In genomic region chr8:26813198-26813815, GRCm38 (mm10) we compare ENCODE assay signal across 12 mouse cellular contexts.
A peak's percentile ranks its signal among the peaks of the same experiment; 100 is the strongest.
DNase-seq lines count a peak whose midpoint lies in the region; ATAC-seq and TF ChIP-seq lines count a peak whose summit lies in the region.
"Had no signal": no experiment of that assay in that cellular context is flagged by ENCODE, and none has a peak within 500 bp of the region (broad histone marks: within the 10 kb centered on the region; RNA-seq: fewer than 3 reads in every experiment).

No protein-coding gene starts in this region.

- peak overlapping the region; percentile 21; the same call in 1 of the 2 replicates for H3K4me2 ChIP-seq in heart, embryonic 14.5 days (ENCODE audit: low read length)
- H3K4me2 ChIP-seq in CH12.LX (ENCODE audit: insufficient read depth, low read depth, poor library complexity, severe bottlenecking): no peak overlapping the region
- H3K4me2 ChIP-seq: forebrain, embryonic 15.5 days; neural tube, embryonic 15.5 days had no signal

- peak; percentile 71; the same call in 1 of the 2 replicates for ATAC-seq in heart, embryonic 14.5 days (ENCODE audit: insufficient number of reproducible peaks, insufficient read depth, low FRiP score, low read depth)
- ATAC-seq: forebrain, embryonic 15.5 days; midbrain, embryonic 16.5 days had no signal

- in situ Hi-C loops in CH12.LX (cut with MboI; ENCODE audit: low pct_ligation_motif_present, low pct_unique_long_range_greater_than_20kb, low sequenced_read_pairs): no loop called here

- peaks cover 11% of the 10 kb centered on the region for H3K27me3 ChIP-seq in heart, embryonic 14.5 days (ENCODE audit: control insufficient read depth, insufficient read depth, low read length)
- no peaks in the 10 kb centered on the region for H3K27me3 ChIP-seq in CH12.LX (replicated peaks)
- H3K27me3 ChIP-seq: forebrain, embryonic 15.5 days had no signal

- intact Hi-C loops in heart, postnatal 36 days (cut with DNase I): no loop called here

- no peak for TF ChIP-seq RAD21 in CH12.LX (IDR thresholded peaks at IDR 0.05; ENCODE audit: low read depth, low read length)

- H3K4me1 ChIP-seq in heart, embryonic 14.5 days (ENCODE audit: control insufficient read depth in 2 of 2, insufficient read depth in 2 of 2, low read length in 2 of 2): peaks cover 18 to 19% of the 10 kb centered on the region in 2 experiments
- H3K4me1 ChIP-seq in CH12.LX (ENCODE audit: control insufficient read depth in 1 of 2, insufficient read depth in 2 of 2): peaks cover 12 to 17% of the 10 kb centered on the region in 2 experiments

- H3K9ac ChIP-seq in heart, embryonic 14.5 days (ENCODE audit: low read length): no peak overlapping the region
- no peak overlapping the region for H3K9ac ChIP-seq in CH12.LX (ENCODE audit: insufficient read depth, low read depth)
- H3K9ac ChIP-seq: forebrain, embryonic 15.5 days; neural tube, embryonic 15.5 days had no signal

- TF ChIP-seq POLR2A in CH12.LX (IDR thresholded peaks at IDR 0.05; ENCODE audit: low read depth, low read length): no peak

- no peak overlapping the region for H3K27ac ChIP-seq in heart, embryonic 14.5 days (replicated peaks in 1 of 2; ENCODE audit: control insufficient read depth in 1 of 2, insufficient read depth in 1 of 2, low read depth in 2 of 2, low read length in 2 of 2)
- H3K27ac ChIP-seq in CH12.LX (ENCODE audit: insufficient read depth, low read depth): no peak overlapping the region
- H3K27ac ChIP-seq: forebrain, embryonic 15.5 days; neural tube, embryonic 15.5 days had no signal

- TF ChIP-seq CTCF in CH12.LX (conservative IDR thresholded peaks at IDR 0.05 in 1 of 2, IDR thresholded peaks at IDR 0.05 in 1 of 2; ENCODE audit: low read depth in 2 of 2, low read length in 2 of 2): no peak

- no peak for TF ChIP-seq EP300 in CH12.LX (IDR thresholded peaks at IDR 0.05; ENCODE audit: low read length)

- dilution Hi-C loops in CH12.LX (cut with MboI; ENCODE audit: extremely low pct_ligation_motif_present, extremely low pct_unique_long_range_greater_than_20kb, low sequenced_read_pairs): no loop called here

- no peaks in the 10 kb centered on the region for H3K79me2 ChIP-seq in CH12.LX (replicated peaks; ENCODE audit: control insufficient read depth, extremely low read depth, insufficient read depth, poor library complexity, severe bottlenecking)

- no peak for DNase-seq in heart, postnatal 36 days
- DNase-seq in 3134 (ENCODE audit: extremely low read depth, insufficient read length, low spot score): peak; percentile 75
- peak; percentile 14 for DNase-seq in CH12.LX (ENCODE audit: extremely low read depth)
- peak; percentile 81 for DNase-seq in adrenal gland, postnatal 14 days
- DNase-seq in ovary, postnatal 10 days (ENCODE audit: low spot score): no peak
- no peak for DNase-seq in kidney, adult 18-20 months
- DNase-seq: cerebellum, adult 11 months; gastrocnemius, postnatal 10 days had no signal

- no peak overlapping the region for H3K4me3 ChIP-seq in heart, embryonic 14.5 days (ENCODE audit: control insufficient read depth in 1 of 2, insufficient read depth in 1 of 2, low read depth in 1 of 2, low read length in 2 of 2)
- no peak overlapping the region for H3K4me3 ChIP-seq in CH12.LX (replicated peaks in 1 of 3; ENCODE audit: low read depth in 2 of 3, low read length in 2 of 3, poor library complexity in 1 of 3)
- H3K4me3 ChIP-seq: forebrain, embryonic 15.5 days; neural tube, embryonic 15.5 days had no signal

- no peaks in the 10 kb centered on the region for H3K36me3 ChIP-seq in heart, embryonic 14.5 days (ENCODE audit: control insufficient read depth, insufficient read depth, low read length)
- H3K36me3 ChIP-seq in CH12.LX (replicated peaks in 1 of 2; ENCODE audit: control insufficient read depth in 1 of 2, insufficient read depth in 1 of 2, low read length in 1 of 2): no peaks in the 10 kb centered on the region
- H3K36me3 ChIP-seq: forebrain, embryonic 15.5 days; neural tube, embryonic 15.5 days had no signal

- H3K9me3 ChIP-seq in heart, embryonic 14.5 days (ENCODE audit: control insufficient read depth, low read length): no peaks in the 10 kb centered on the region
- H3K9me3 ChIP-seq in CH12.LX (replicated peaks; ENCODE audit: low read length): no peaks in the 10 kb centered on the region
- H3K9me3 ChIP-seq: forebrain, embryonic 15.5 days; neural tube, embryonic 15.5 days had no signal

- 23% methylated on average over 9 of the region's 9 CpGs for WGBS in heart, embryonic 14.5 days

TF ChIP-seq in CH12.LX, 34 proteins besides CTCF, POLR2A, EP300 and RAD21:
- no peak for TF ChIP-seq HCFC1 (IDR thresholded peaks at IDR 0.05; ENCODE audit: low read depth, low read length)
- no peak for TF ChIP-seq IRF4 (IDR thresholded peaks at IDR 0.05; ENCODE audit: low read depth, low read length)
- no peak for TF ChIP-seq SIN3A (IDR thresholded peaks at IDR 0.05; ENCODE audit: low read length)
- no peak for TF ChIP-seq NRF1 (IDR thresholded peaks at IDR 0.05; ENCODE audit: low read depth, low read length)
- no peak for TF ChIP-seq MAFK (IDR thresholded peaks at IDR 0.05; ENCODE audit: insufficient replicate concordance, low read length)
- TF ChIP-seq KAT2A (IDR thresholded peaks at IDR 0.05; ENCODE audit: insufficient replicate concordance, low read length): no peak
- TF ChIP-seq NELFE (IDR thresholded peaks at IDR 0.05; ENCODE audit: low read depth, low read length): no peak
- no peak for TF ChIP-seq ELF1 (IDR thresholded peaks at IDR 0.05; ENCODE audit: low read depth, low read length)
- no peak for TF ChIP-seq MXI1 (IDR thresholded peaks at IDR 0.05; ENCODE audit: low read depth, low read length)
- TF ChIP-seq JUN (IDR thresholded peaks at IDR 0.05; ENCODE audit: insufficient read depth, low read depth, low read length): no peak
- TF ChIP-seq GABPA (IDR thresholded peaks at IDR 0.05; ENCODE audit: insufficient replicate concordance, low read depth, low read length): no peak
- TF ChIP-seq ZMIZ1 (IDR thresholded peaks at IDR 0.05; ENCODE audit: low read depth, low read length): no peak
- TF ChIP-seq ETS1 (conservative IDR thresholded peaks at IDR 0.05; ENCODE audit: low read depth, low read length): no peak

Comparison
In these comparisons a context has a peak if more than half of its experiments do, and no peak if none do; other contexts are left out.
1. DNase-seq: peak in 3134 (single experiment), CH12.LX (single experiment) and adrenal gland, postnatal 14 days (single experiment); none in heart, postnatal 36 days (0 of 2), ovary, postnatal 10 days (single experiment) and kidney, adult 18-20 months (single experiment).